Mouse (Mus musculus) embryo, embryonic 10.5 days (tissue): ENCODE measurements around the gene Dleu7.

Source experiments
- DNase-seq: peaks from one replicate; pipeline ENCODE4 v3.0.0-alpha.2; 2015; ENCODE audit warnings: low spot score

Dleu7 gene

DNA sequence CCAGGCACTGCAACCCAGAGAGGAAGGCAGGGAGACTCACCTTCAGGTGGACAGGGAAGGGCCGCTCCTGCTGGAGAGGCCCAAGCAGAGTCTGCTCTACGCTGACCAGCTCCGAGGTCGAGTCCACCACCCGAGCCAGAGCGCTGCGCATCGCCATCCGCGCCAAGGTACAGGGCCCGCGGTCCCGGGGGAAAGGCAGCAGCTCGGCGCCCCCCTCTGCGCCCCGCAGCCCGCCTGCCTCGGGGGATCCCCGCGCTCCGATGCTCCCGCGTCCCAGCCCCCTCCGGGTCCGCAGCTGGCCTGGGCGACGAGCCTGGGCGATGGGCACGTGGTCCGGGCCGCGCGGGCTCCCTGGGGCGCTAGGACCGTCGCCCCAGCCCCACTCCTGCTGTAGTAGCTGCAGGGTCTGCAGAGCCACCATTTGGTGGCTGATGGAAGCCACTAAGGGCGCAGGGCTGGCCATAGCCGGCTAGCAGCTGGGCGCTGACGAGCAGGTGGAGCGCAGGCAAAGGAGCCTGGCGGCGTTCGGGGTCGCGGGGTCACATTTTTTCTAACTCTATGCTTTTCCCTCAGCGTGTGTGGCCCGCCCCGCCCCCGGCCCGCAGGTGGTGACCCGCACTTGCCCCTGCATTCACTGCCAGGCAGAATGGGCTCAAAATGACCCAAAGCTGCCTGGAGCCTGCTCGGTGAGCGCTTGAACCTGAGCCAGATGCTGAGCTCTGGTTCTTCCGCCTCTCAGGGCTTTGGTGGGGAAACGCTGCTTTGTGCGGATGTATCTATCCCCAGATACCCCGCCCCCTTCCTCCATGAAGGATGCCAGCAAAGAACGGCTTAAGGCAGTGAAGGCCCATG lies at the start of gene Dleu7, which contains the start of gene Rnaseh2b:
Gene Dleu7 (minus strand): TSS at position 560 of the 852 bp plus-strand sequence.
Gene Rnaseh2b (plus strand): TSS at position 102 of the 852 bp plus-strand sequence.
- DNase-seq, result peak; percentile 84

- DNase-seq, result no peak
Observed at GRCm38 (mm10) chr14:62341887-62342642, 49.2 kb upstream of the Dleu7 start.

GRCm38 (mm10) chr14:62339196-62339595 lies 46.3 kb upstream of the Dleu7 start:
- no peak for DNase-seq

DNA sequence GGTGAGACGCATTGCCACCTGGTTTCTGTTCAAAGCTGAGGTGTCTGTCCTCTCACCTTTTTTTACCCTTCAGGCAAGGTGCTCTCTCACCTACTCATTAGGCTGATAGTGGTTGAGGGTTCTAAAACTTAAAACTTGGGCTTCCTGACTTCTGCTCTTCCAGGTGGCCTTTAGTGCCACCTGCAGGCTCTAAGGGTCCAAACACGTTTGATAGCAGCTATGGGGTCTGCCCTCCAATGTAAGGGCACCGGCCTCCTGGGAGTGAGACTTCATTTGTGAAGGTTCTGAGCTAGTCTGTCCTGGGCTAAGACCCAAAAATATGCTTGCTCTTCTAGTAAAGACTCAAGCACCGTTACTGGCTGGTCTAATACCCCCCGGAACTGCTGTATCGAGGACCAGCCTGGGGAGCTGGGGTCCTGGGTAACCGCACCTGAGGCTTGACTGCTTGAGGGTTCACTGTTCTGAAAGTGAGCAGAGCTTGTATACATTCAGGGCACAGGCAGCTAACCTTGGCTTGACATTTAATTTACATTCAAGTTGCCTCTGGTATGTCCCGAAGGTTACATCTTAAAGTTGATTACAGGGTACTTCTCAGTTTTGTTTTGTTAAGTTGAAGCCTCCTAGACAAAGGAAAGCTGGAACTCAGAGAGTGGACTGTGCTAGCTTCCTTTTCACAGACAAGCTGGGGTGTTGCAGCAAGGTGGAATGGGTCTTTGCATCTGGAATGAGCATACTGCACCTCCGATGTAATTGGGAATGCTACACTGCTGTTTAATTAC lies 41.3 kb upstream of the Dleu7 start:
- peak; percentile 35 for DNase-seq

- DNase-seq, result peak; percentile 91
Observed at GRCm38 (mm10) chr14:62331866-62332619, 39.2 kb upstream of the Dleu7 start.

- peak; percentile 30 for DNase-seq
Observed at GRCm38 (mm10) chr14:62331457-62331856, 38.6 kb upstream of the Dleu7 start.

GRCm38 (mm10) chr14:62329631-62330030 lies 36.8 kb upstream of the Dleu7 start:
- DNase-seq, result no peak

DNA sequence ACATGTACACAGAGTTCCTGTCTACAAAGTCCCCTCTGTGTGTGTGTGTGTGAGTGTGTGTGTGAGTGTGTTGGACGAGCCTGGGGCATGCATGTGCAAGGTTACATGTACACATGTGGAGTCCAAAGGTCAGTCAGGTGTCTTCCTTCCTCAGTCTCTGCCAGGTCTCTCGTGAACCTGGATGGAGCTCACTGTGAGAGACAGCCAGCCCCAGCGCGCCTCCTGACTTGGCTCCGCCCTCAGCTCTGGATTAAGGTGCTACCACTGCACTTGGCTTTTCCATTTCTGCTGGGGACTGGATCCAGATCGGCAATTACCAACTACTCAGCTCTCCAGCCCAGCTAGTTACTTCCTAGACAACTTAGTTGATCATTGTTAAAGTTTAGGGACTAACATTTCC lies 35.8 kb upstream of the Dleu7 start:
- DNase-seq, result no peak

DNA sequence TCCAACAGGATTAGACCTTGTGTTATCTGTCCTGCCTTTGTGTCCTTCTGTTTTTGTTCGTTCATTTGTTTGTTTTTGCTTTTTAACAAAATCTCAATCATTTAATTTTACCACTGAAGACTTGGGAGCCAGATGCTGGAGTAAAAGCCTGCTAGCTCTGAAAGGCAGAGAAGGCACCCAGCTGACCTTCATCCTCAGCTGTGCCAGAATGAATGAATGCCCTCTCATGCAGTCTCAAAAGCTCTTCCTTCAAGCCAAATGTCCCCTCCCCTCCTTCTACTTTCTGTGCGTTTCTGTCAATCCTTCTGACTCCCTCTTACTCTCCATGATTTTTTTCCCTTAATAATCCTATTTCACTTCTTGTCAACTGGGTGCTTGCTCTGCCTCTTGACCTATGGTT lies 34.3 kb upstream of the Dleu7 start:
- no peak for DNase-seq

DNA sequence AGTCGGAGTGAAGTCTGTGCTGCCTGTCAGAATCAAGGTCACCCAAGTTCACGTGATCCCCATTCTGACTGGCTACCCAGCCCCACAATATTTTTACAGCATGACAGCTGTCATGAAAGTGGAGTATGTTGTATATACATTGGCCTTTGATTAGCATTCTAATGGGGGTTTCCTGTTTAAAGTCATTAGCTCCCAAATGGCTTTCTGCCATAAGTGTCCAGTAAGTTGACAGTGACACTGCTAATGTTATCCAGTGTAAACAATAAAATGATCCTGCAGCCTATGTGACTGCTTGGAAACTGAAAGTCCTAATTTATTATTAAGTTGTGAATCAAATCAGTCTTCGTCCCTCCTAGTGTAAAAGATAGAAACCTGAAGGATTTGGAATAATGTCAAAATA lies 33.2 kb upstream of the Dleu7 start:
- no peak for DNase-seq

DNA sequence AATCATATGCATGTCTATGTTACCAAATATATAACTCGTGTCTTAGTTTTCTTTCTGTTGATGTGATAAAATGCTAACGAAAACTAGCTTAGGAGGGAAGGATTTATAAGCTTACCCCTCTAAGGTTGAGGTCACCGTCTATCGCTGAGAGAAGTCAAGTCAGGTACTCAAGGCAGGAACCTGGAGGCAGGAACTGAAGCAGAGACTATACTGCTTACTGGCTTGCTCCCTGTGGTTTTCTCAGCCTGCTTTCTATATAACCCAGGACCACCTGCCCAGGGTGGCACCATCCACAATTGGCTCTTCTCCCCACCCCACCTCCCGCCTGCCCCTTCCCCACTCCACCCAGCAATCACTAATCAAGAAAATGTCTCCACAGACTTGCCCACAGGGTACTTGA lies 32.1 kb upstream of the Dleu7 start:
- DNase-seq, result no peak

GRCm38 (mm10) chr14:62323457-62323856 lies 30.6 kb upstream of the Dleu7 start:
- DNase-seq, result no peak

GRCm38 (mm10) chr14:62322581-62323344 lies 29.9 kb upstream of the Dleu7 start:
- no peak for DNase-seq

DNA sequence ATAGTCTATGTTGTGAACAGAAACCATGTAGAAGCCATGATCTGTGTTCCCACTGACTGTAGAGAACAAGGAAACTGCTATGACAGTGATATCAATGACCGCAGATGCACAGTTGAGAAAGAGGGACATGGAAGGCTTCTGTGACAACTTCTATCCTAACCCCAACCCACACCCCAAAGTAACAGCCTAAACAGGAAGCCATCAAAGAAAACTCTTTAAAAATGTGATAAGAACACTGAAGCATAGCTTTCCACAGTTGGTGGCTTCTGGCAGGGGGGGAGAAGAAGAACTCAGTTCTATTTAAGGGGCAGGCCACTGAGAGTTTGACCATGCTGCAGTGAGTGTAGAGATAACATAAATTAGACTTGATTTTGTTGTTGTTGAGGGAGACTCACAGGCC lies 18.8 kb upstream of the Dleu7 start:
- DNase-seq, result no peak

DNA sequence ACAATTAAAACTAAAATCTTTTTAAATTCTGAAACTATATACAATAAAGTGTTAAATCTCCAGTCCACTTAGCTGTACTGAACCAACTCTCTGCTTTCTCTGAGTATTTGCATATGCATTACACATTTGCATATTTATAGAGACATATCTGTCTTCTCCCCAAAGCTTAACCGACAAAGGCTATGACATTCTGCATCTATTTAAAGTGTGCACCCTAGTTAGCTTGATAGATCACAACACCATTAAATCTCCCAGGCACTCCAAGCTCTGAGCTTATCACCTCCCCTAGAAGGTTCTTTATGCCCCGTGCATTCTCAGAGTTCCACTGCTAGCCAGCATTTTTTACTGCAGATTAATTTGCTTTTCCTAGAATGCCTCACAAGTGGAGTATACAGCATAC lies 16.2 kb upstream of the Dleu7 start:
- DNase-seq, result no peak

DNA sequence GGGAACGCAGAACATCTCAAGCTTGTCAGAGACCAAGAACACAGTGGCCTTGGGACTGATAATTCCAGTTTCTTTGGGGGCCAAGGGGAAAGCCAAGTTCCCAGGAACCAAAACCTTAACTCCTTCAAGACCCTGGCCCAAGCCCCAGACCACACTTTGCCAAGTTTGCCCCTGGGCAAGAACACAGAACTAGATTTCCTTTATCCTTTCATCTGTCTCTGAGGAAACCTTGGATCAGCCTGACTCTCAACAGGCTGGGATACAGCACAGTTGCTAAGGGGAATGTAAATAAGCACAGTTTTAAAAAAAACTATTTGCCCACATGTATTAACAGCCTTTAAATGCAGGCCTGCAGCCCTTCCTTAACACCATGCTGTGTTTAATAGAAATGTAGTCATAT lies 14.7 kb upstream of the Dleu7 start:
- no peak for DNase-seq

DNA sequence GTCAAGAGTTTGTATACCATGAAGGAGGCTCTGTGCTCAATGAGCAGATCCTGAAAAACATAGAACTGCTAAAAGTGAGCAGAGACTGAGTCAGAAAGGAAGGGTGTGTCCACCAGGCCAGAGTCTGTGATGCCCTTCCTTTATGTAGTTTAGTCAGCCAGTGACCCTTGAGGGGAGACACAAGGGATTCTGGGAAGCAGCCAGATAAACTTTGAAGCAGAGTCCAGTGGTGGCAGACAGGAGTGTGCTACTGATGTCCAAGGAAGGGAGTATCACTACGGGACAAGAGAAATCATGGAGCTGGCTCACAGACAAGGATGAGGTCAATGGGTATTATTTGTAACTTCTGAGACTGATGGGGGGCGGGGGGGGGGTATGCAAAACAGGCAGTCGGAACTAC lies 7.2 kb upstream of the Dleu7 start:
- no peak for DNase-seq

DNA sequence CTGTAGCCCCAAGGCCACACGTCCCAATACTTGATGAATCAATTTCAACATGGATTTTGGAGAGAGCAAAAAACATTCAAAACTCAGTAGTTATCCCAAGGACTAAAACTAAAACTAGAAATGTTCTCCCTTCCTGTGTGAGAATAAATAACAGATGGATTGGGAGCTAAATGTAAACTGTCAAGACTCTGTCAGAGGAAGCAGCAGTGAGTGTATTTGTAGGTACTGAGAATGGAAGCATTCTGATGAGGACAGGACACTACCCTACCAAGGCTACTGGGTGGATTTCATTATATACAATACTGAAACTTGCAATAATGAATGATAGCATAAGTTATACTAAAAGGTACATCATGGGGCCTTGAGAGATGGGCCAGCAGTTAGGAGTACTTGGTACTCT lies 6.0 kb upstream of the Dleu7 start:
- DNase-seq, result no peak

- no peak for DNase-seq
Observed at GRCm38 (mm10) chr14:62292166-62292487, 720 bp downstream of the Dleu7 start.

DNA sequence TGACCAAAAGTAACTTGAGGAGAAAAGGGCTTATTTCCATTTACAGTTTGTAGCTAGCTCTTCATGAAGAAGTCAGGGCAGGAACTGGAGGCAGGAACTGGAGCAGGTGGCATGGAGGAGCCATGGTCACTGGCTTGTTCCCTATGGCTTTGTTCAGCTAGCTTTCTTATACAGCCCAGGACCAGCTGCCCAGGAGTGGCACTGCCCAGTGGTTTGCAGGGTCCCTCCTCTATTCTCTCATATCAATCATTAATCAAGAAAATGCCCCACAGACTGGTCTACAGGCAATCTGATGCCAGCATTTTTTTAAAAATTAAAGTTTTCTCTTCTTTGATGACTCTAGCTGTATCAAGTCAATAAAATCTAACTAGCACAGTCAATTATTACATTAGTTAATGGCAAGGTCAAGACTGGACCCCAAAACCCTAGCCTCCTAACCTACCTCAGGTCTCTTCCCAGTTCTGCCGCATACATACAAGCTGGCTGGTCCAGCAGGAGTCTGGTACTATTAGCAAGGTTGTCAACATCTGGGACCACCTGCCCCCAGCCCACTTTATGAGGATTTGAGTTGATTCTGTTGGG lies 1.4 kb downstream of the Dleu7 start:
- DNase-seq, result no peak

DNA sequence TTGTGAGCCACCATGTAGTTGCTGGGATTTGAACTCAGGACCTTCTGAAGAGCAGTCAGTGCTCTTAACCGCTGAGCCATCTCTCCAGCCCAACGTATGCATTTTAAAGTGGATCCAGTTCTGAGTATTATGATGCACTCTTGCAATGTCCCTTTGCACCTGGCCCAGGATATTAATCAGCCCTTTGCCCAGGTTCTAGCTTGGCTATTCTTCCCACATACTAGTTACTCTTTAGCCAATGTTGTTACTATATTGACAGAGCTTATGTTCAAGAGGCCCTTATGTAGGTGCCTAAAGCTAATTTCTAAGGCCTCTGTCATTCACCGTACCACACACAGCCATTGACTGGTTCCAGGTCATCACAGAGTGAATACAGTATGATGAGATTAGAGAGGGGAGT lies 4.1 kb downstream of the Dleu7 start:
- DNase-seq, result no peak
